Mouse (Mus musculus) kidney, adult 2 months (tissue): ENCODE results near the gene Scnn1b.

Source experiments
- CTCF ChIP-seq: fragments of 200-500 bp; conservative IDR thresholded peaks from 2 replicates; pipeline ENCODE4 v1.5.1; 2011; ENCODE audit warnings: low read depth, mild to moderate bottlenecking, control low read depth, low read length, moderate library complexity, mixed read lengths; ENCODE audit not compliant: insufficient read depth, insufficient read length
- POLR2A ChIP-seq: fragments of 200-500 bp; IDR thresholded peaks from one replicate; pipeline ENCODE4 v1.6.1; 2011; ENCODE audit warnings: low read depth, low read length, control low read depth

GRCm38 (mm10) chr7:121873998-121874397, 9.2 kb downstream of the Scnn1b start:
- TF ChIP-seq POLR2A (no peak), CTCF (no peak)
